Mouse (Mus musculus): ENCODE measurements around the gene Hp1bp3.

Hp1bp3 gene

GRCm38 (mm10) chr4:138223623-138224022 is 7.5 kb downstream of the Hp1bp3 start:
- no peak for DNase-seq

- DNase-seq = no peak
Measured at GRCm38 (mm10) chr4:138246756-138247665, 30.9 kb downstream of the Hp1bp3 start.

- peak; percentile 88 to 91 for DNase-seq
Measured at GRCm38 (mm10) chr4:138250088-138250960, 34.2 kb downstream of the Hp1bp3 start, which contains the start of the genes Sh2d5 and Kif17. TSS of gene Sh2d5 (plus strand) at chr4:138250403. TSS of gene Kif17 (plus strand) at chr4:138250435.

- DNase-seq = peak in 1 of 2 experiments; percentile 38
Measured at GRCm38 (mm10) chr4:138251819-138252218, 35.7 kb downstream of the Hp1bp3 start.

GRCm38 (mm10) chr4:138252231-138252630 is 36.1 kb downstream of the Hp1bp3 start:
- no peak for DNase-seq

GRCm38 (mm10) chr4:138257116-138257687 is 41.1 kb downstream of the Hp1bp3 start:
- DNase-seq = peak; percentile 33 to 51

GRCm38 (mm10) chr4:138258663-138259062 is 42.6 kb downstream of the Hp1bp3 start:
- DNase-seq = no peak

- DNase-seq = no peak
Measured at GRCm38 (mm10) chr4:138259482-138259881, 43.4 kb downstream of the Hp1bp3 start.

- peak; percentile 84 for DNase-seq
Measured at GRCm38 (mm10) chr4:138261843-138262681, 46.0 kb downstream of the Hp1bp3 start.

- no peak for DNase-seq
Measured at GRCm38 (mm10) chr4:138267869-138268268, 51.8 kb downstream of the Hp1bp3 start.

GRCm38 (mm10) chr4:138272011-138272997 is 56.2 kb downstream of the Hp1bp3 start:
- DNase-seq = no peak

GRCm38 (mm10) chr4:138278346-138278745 is 62.2 kb downstream of the Hp1bp3 start:
- no peak for DNase-seq

- peak; percentile 67 to 69 for DNase-seq
Measured at GRCm38 (mm10) chr4:138282834-138283233, 66.7 kb downstream of the Hp1bp3 start.

- peak; percentile 19 to 37 for DNase-seq
Measured at GRCm38 (mm10) chr4:138286411-138286810, 70.3 kb downstream of the Hp1bp3 start.

- no peak for DNase-seq
Measured at GRCm38 (mm10) chr4:138288691-138289090, 72.6 kb downstream of the Hp1bp3 start.

GRCm38 (mm10) chr4:138292028-138292427 is 75.9 kb downstream of the Hp1bp3 start:
- no peak for DNase-seq

- DNase-seq = no peak
Measured at GRCm38 (mm10) chr4:138293261-138293948, 77.3 kb downstream of the Hp1bp3 start.

GRCm38 (mm10) chr4:138293949-138294550 is 78.0 kb downstream of the Hp1bp3 start:
- DNase-seq = no peak
